Mouse (Mus musculus): ENCODE results near the gene Pxn. TPM values are rescaled to one million over a fixed set of nuclear protein-coding genes. Genes with fewer than 3 reads are reported as not detected.

The Pxn gene
- polyA plus RNA-seq, 1 experiment = 35.1 TPM

DNA sequence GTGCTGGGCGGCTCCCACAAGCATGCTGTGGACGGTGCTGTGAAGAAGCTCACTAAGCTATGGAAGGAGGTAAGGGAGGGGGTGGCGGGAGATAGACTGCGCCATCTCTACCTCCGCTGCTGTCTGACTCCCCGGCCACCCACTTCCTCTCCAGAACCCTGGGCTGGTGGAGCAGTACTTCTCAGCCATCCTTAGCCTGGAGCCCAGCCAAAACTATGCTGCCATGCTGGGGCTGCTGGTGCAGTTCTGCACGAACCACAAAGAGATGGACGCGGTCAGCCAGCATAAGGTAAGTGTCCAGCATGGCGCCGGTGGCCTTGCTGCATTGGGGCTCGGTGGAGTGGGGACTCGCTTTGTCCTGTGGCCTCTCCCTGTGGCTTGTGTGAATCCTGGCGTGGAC is 72.4 kb downstream of the Pxn start:
- Histone ChIP-seq H3K4me3 (ENCODE audit: low read depth, low read length) (no peak overlapping the region), H3K9me3 (replicated peaks; ENCODE audit: control insufficient read depth, insufficient read depth, low read length, poor library complexity, severe bottlenecking) (no peaks in the 10 kb centered on the region; the same call in 1 of the 2 replicates), H3K9ac (ENCODE audit: low read depth, poor library complexity, severe bottlenecking) (no peak overlapping the region), H3K4me1 (ENCODE audit: control insufficient read depth, insufficient read depth, low read length) (no peaks in the 10 kb centered on the region), H3K27ac (ENCODE audit: insufficient read depth, low read length) (no peak overlapping the region), H3K36me3 (ENCODE audit: control insufficient read depth, insufficient read depth, low read length, poor library complexity, severe bottlenecking) (peaks cover 49% of the 10 kb centered on the region), H3K27me3 (ENCODE audit: control insufficient read depth, insufficient read depth, low read length, poor library complexity, severe bottlenecking) (no peaks in the 10 kb centered on the region)
- TF ChIP-seq EP300 (IDR thresholded peaks at IDR 0.05; ENCODE audit: insufficient read depth, low read depth, low read length) = no peak
- no peak for TF ChIP-seq POLR2A (IDR thresholded peaks at IDR 0.05; ENCODE audit: insufficient read depth, low read length)
- no peak for TF ChIP-seq CTCF (IDR thresholded peaks at IDR 0.05; ENCODE audit: low read depth, low read length)

DNA sequence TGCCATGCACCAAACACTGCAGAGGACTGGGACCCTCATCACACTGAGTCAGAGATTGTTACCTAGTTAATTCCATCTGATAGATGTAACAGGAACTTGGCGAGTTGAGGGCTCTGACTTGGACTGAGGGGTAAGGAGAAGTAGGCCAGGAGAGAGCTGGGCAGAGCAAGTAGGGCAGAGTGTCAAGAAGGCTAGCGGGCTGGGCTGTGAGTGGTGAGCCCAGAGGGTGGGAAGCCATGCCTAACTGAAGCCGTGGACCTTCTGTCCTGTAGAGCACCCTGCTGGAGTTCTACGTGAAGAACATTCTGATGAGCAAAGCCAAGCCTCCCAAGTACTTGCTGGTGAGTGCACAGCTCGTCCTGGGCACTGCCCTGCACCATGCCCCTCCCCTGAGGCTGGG is 72.9 kb downstream of the Pxn start:
- peaks cover 51% of the 10 kb centered on the region for H3K36me3 ChIP-seq (ENCODE audit: control insufficient read depth, insufficient read depth, low read length, poor library complexity, severe bottlenecking)
- H3K4me3 ChIP-seq (ENCODE audit: low read depth, low read length) = no peak overlapping the region
- no peak overlapping the region for H3K27ac ChIP-seq (ENCODE audit: insufficient read depth, low read length)
- no peaks in the 10 kb centered on the region for H3K4me1 ChIP-seq (ENCODE audit: control insufficient read depth, insufficient read depth, low read length)
- no peak overlapping the region for H3K9ac ChIP-seq (ENCODE audit: low read depth, poor library complexity, severe bottlenecking)
- H3K27me3 ChIP-seq (ENCODE audit: control insufficient read depth, insufficient read depth, low read length, poor library complexity, severe bottlenecking) = no peaks in the 10 kb centered on the region
- TF ChIP-seq CTCF (IDR thresholded peaks at IDR 0.05; ENCODE audit: low read depth, low read length) (no peak), EP300 (IDR thresholded peaks at IDR 0.05; ENCODE audit: insufficient read depth, low read depth, low read length) (no peak)
- H3K9me3 ChIP-seq (replicated peaks; ENCODE audit: control insufficient read depth, insufficient read depth, low read length, poor library complexity, severe bottlenecking) = no peaks in the 10 kb centered on the region; the same call in 1 of the 2 replicates

DNA sequence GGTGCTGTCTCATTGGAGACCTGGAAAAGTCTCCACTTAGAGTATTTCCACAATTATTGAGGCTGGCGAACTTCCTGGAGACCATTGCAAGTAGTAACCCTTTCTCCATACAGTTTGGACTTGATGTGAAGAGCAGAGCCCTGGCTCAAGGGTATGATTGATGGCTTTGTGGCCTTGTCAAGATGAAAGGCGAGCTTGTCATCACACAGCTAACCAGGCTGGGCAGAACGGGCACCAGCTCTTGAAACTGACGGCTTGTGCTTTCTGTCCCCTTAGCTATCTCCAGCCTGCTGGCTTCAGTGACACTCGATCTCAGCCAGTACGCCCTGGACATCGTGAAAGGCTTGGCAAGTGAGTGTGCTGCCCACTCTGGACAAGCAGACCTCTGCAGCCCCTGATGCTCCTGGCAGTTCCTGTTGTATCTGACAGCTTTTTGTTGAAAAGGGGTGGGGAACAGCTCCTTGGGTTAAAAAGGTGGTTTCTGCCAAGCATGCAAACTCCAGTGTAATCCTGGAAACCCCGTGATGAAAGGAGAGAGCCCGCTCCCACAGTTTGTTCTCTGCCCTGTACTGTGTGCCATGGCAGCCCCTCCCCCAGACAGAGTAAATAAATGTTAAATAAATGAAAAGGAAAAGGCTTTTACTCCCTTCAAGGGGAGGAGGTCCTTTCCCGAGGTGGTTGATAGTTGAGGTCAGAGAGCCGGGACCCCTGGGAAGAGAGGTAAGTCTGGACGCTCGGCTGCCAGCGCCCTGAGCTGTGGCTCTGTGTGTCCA is 73.9 kb downstream of the Pxn start:
- Histone ChIP-seq H3K27me3 (ENCODE audit: control insufficient read depth, insufficient read depth, low read length, poor library complexity, severe bottlenecking) (no peaks in the 10 kb centered on the region), H3K9me3 (replicated peaks; ENCODE audit: control insufficient read depth, insufficient read depth, low read length, poor library complexity, severe bottlenecking) (no peaks in the 10 kb centered on the region; the same call in 1 of the 2 replicates), H3K36me3 (ENCODE audit: control insufficient read depth, insufficient read depth, low read length, poor library complexity, severe bottlenecking) (peaks cover 46% of the 10 kb centered on the region), H3K4me3 (ENCODE audit: low read depth, low read length) (no peak overlapping the region), H3K4me1 (ENCODE audit: control insufficient read depth, insufficient read depth, low read length) (no peaks in the 10 kb centered on the region), H3K9ac (ENCODE audit: low read depth, poor library complexity, severe bottlenecking) (no peak overlapping the region), H3K27ac (ENCODE audit: insufficient read depth, low read length) (no peak overlapping the region)
- TF ChIP-seq CTCF (IDR thresholded peaks at IDR 0.05; ENCODE audit: low read depth, low read length) = no peak

DNA sequence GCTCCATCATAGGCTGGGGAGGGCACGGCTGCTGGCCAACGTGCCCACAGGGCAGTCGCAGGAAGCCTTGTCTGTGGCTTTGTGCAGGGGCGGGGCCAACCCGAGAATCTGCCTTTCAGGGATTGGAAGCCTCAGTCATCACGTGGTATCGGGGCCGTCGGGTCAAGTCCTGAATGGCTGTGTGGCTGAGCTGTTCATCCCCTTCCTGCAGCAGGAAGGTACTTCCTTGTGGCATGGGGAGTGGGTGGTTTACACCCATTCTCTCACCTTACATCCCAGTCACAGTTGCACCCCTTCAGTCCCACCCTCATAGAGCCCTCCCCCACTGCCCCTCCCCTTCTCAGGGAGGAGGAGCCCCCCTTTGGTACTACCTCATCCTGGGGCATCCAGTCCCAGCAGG is 75.2 kb downstream of the Pxn start:
- H3K27ac ChIP-seq (ENCODE audit: insufficient read depth, low read length) = no peak overlapping the region

DNA sequence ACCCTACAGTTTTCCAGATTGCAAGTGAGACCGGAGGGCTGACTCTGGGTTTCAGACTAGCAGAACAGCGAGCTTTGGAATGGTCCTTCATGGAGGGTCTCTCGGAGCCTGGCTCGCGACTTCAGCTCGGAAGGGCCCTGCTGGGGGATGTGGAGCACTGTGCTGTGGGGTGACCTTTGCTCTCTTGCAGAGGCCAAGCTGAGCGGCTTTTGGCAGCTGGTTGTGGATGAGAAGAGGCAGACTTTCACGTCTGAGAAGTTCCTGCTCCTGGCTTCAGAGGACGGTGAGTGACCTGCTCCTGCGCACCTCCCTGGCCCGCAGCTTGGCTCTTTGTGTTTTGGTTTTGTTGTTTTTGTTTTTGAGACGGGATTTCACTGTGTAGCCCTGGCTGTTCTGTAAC is 79.1 kb downstream of the Pxn start:
- Histone ChIP-seq H3K4me3 (ENCODE audit: low read depth, low read length) (no peak overlapping the region), H3K9ac (ENCODE audit: low read depth, poor library complexity, severe bottlenecking) (no peak overlapping the region), H3K27me3 (ENCODE audit: control insufficient read depth, insufficient read depth, low read length, poor library complexity, severe bottlenecking) (no peaks in the 10 kb centered on the region), H3K4me1 (ENCODE audit: control insufficient read depth, insufficient read depth, low read length) (no peaks in the 10 kb centered on the region), H3K27ac (ENCODE audit: insufficient read depth, low read length) (no peak overlapping the region), H3K9me3 (replicated peaks; ENCODE audit: control insufficient read depth, insufficient read depth, low read length, poor library complexity, severe bottlenecking) (no peaks in the 10 kb centered on the region; the same call in 1 of the 2 replicates), H3K36me3 (ENCODE audit: control insufficient read depth, insufficient read depth, low read length, poor library complexity, severe bottlenecking) (peaks cover 43% of the 10 kb centered on the region)
- no peak for TF ChIP-seq CTCF (IDR thresholded peaks at IDR 0.05; ENCODE audit: low read depth, low read length)
- TF ChIP-seq POLR2A (IDR thresholded peaks at IDR 0.05; ENCODE audit: insufficient read depth, low read length) = no peak
- TF ChIP-seq EP300 (IDR thresholded peaks at IDR 0.05; ENCODE audit: insufficient read depth, low read depth, low read length) = no peak

More for the DNA sequence above, 75.2 kb downstream of the Pxn start:
- TF ChIP-seq EP300 (IDR thresholded peaks at IDR 0.05; ENCODE audit: insufficient read depth, low read depth, low read length) (no peak), POLR2A (IDR thresholded peaks at IDR 0.05; ENCODE audit: insufficient read depth, low read length) (no peak), CTCF (IDR thresholded peaks at IDR 0.05; ENCODE audit: low read depth, low read length) (no peak)
- Histone ChIP-seq H3K4me1 (ENCODE audit: control insufficient read depth, insufficient read depth, low read length) (no peaks in the 10 kb centered on the region), H3K36me3 (ENCODE audit: control insufficient read depth, insufficient read depth, low read length, poor library complexity, severe bottlenecking) (peaks cover 47% of the 10 kb centered on the region), H3K9me3 (replicated peaks; ENCODE audit: control insufficient read depth, insufficient read depth, low read length, poor library complexity, severe bottlenecking) (no peaks in the 10 kb centered on the region; the same call in 1 of the 2 replicates), H3K9ac (ENCODE audit: low read depth, poor library complexity, severe bottlenecking) (no peak overlapping the region), H3K27me3 (ENCODE audit: control insufficient read depth, insufficient read depth, low read length, poor library complexity, severe bottlenecking) (no peaks in the 10 kb centered on the region), H3K4me3 (ENCODE audit: low read depth, low read length) (no peak overlapping the region)

DNA sequence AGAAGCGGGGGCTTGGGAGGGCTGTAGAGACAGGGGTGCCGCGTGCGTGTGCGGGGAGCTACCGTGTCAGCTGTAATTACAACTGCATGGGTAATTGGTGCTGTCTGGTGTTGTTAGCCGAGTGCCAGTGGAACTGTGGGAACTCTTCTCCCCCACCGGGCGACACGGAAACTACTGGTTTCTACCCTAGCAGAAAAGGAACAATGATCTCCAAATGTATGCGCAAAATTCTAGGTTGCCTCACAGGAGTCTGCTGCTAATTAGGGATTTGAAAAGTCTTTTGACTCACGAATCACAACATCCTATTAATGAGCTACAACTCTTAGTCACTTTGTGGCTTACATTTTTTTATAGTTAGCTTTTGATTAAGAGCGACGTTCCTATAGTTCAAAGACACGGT is 79.7 kb downstream of the Pxn start:
- Histone ChIP-seq H3K36me3 (ENCODE audit: control insufficient read depth, insufficient read depth, low read length, poor library complexity, severe bottlenecking) (peaks cover 43% of the 10 kb centered on the region), H3K9ac (ENCODE audit: low read depth, poor library complexity, severe bottlenecking) (no peak overlapping the region), H3K4me3 (ENCODE audit: low read depth, low read length) (no peak overlapping the region), H3K9me3 (replicated peaks; ENCODE audit: control insufficient read depth, insufficient read depth, low read length, poor library complexity, severe bottlenecking) (no peaks in the 10 kb centered on the region; the same call in 1 of the 2 replicates), H3K27ac (ENCODE audit: insufficient read depth, low read length) (no peak overlapping the region), H3K4me1 (ENCODE audit: control insufficient read depth, insufficient read depth, low read length) (no peaks in the 10 kb centered on the region), H3K27me3 (ENCODE audit: control insufficient read depth, insufficient read depth, low read length, poor library complexity, severe bottlenecking) (no peaks in the 10 kb centered on the region)
- TF ChIP-seq POLR2A (IDR thresholded peaks at IDR 0.05; ENCODE audit: insufficient read depth, low read length) (no peak), CTCF (IDR thresholded peaks at IDR 0.05; ENCODE audit: low read depth, low read length) (no peak), EP300 (IDR thresholded peaks at IDR 0.05; ENCODE audit: insufficient read depth, low read depth, low read length) (no peak)
